Mouse (Mus musculus) kidney, adult 8-10 months (tissue): ENCODE measurements around the gene Tmem104.

Experiments
- DNase-seq, 2 experiments: peaks; one replicate each; pipeline ENCODE4 v3.0.0; 2022

The Tmem104 gene

GRCm38 (mm10) chr11:115187224-115187639 is at the start of gene Tmem104:
TSS of gene Tmem104 (plus strand) at chr11:115187487.
- peak; percentile 99 for DNase-seq

GRCm38 (mm10) chr11:115138597-115139262 is 48.6 kb upstream of the Tmem104 start:
- DNase-seq, result no peak

- no peak for DNase-seq
Measured at GRCm38 (mm10) chr11:115141970-115142369, 45.3 kb upstream of the Tmem104 start.

GRCm38 (mm10) chr11:115147813-115148212 is 39.5 kb upstream of the Tmem104 start:
- DNase-seq, result no peak

GRCm38 (mm10) chr11:115150741-115151254 is 36.5 kb upstream of the Tmem104 start:
- no peak for DNase-seq

GRCm38 (mm10) chr11:115151755-115152429 is 35.4 kb upstream of the Tmem104 start:
- DNase-seq, result peak; percentile 56 to 68

- DNase-seq, result no peak
Measured at GRCm38 (mm10) chr11:115153088-115153487, 34.2 kb upstream of the Tmem104 start.

- DNase-seq, result peak; percentile 75 to 88
Measured at GRCm38 (mm10) chr11:115153699-115154292, 33.5 kb upstream of the Tmem104 start.

- DNase-seq, result no peak
Measured at GRCm38 (mm10) chr11:115155053-115155634, 32.1 kb upstream of the Tmem104 start.

- DNase-seq, result no peak
Measured at GRCm38 (mm10) chr11:115157933-115158719, 29.2 kb upstream of the Tmem104 start.

GRCm38 (mm10) chr11:115160016-115160797 is 27.1 kb upstream of the Tmem104 start:
- peak; percentile 91 to 98 for DNase-seq

GRCm38 (mm10) chr11:115160883-115161577 is 26.3 kb upstream of the Tmem104 start:
- peak; percentile 68 to 79 for DNase-seq

- DNase-seq, result no peak
Measured at GRCm38 (mm10) chr11:115161578-115162204, 25.6 kb upstream of the Tmem104 start.

GRCm38 (mm10) chr11:115162205-115162601 is 25.1 kb upstream of the Tmem104 start:
- DNase-seq, result no peak

GRCm38 (mm10) chr11:115162832-115163480 is 24.3 kb upstream of the Tmem104 start, which contains the start of gene Slc9a3r1:
TSS of gene Slc9a3r1 (plus strand) at chr11:115163341.
- peak; percentile 99 for DNase-seq

- peak in 1 of 2 experiments; percentile 34 for DNase-seq
Measured at GRCm38 (mm10) chr11:115163568-115164150, 23.6 kb upstream of the Tmem104 start.

GRCm38 (mm10) chr11:115164341-115164975 is 22.8 kb upstream of the Tmem104 start:
- peak; percentile 62 to 79 for DNase-seq

- peak; percentile 91 to 93 for DNase-seq
Measured at GRCm38 (mm10) chr11:115164976-115165374, 22.3 kb upstream of the Tmem104 start.

GRCm38 (mm10) chr11:115166776-115167175 is 20.5 kb upstream of the Tmem104 start:
- no peak for DNase-seq
